Mouse (Mus musculus) frontal cortex, postnatal 36 days (tissue): ENCODE results near the gene Gm21985.
A peak's percentile ranks its signal among the peaks of the same experiment; 100 is the strongest.

Experiments
- DNase-seq, 2 experiments: peaks; one replicate each; pipeline ENCODE4 v3.0.0; 2022; ENCODE audit warnings: low spot score in 2 of 2

The Gm21985 gene

GRCm38 (mm10) chr2:112266242-112266592, at the start of gene Gm21985:
Gene Gm21985, plus strand, starts transcription at chr2:112266314.
- peak; percentile 46 to 49 for DNase-seq

GRCm38 (mm10) chr2:112217614-112218013, 48.5 kb upstream of the Gm21985 start:
- no peak for DNase-seq

- DNase-seq: no peak
These were observed 45.2 kb upstream of the Gm21985 start for GRCm38 (mm10) chr2:112220880-112221279.

GRCm38 (mm10) chr2:112222607-112223006, 43.5 kb upstream of the Gm21985 start:
- DNase-seq: peak in 1 of 2 experiments; percentile 41

GRCm38 (mm10) chr2:112224356-112224755, 41.8 kb upstream of the Gm21985 start:
- DNase-seq: peak in 1 of 2 experiments; percentile 59

- no peak for DNase-seq
These were observed 33.5 kb upstream of the Gm21985 start for GRCm38 (mm10) chr2:112232623-112233022.

- DNase-seq: no peak
These were observed 29.5 kb upstream of the Gm21985 start for GRCm38 (mm10) chr2:112236620-112237019.

- no peak for DNase-seq
These were observed 28.1 kb upstream of the Gm21985 start for GRCm38 (mm10) chr2:112238006-112238405.

GRCm38 (mm10) chr2:112239212-112239934, 26.7 kb upstream of the Gm21985 start, which contains the start of gene Lpcat4:
Gene Lpcat4, plus strand, starts transcription at chr2:112239468.
- peak; percentile 85 to 93 for DNase-seq

- no peak for DNase-seq
These were observed 26.0 kb upstream of the Gm21985 start for GRCm38 (mm10) chr2:112239935-112240721.

GRCm38 (mm10) chr2:112241787-112242186, 24.3 kb upstream of the Gm21985 start:
- no peak for DNase-seq

GRCm38 (mm10) chr2:112245307-112245706, 20.8 kb upstream of the Gm21985 start:
- DNase-seq: no peak

GRCm38 (mm10) chr2:112246193-112246592, 19.9 kb upstream of the Gm21985 start:
- no peak for DNase-seq

- no peak for DNase-seq
These were observed 18.8 kb upstream of the Gm21985 start for GRCm38 (mm10) chr2:112247323-112247722.

GRCm38 (mm10) chr2:112249780-112250453, 16.2 kb upstream of the Gm21985 start:
- peak in 1 of 2 experiments; percentile 62 for DNase-seq

GRCm38 (mm10) chr2:112254675-112255515, 11.2 kb upstream of the Gm21985 start:
- no peak for DNase-seq

GRCm38 (mm10) chr2:112259241-112259962, 6.7 kb upstream of the Gm21985 start, which contains the start of gene Nutm1:
Gene Nutm1, minus strand, starts transcription at chr2:112259291.
- DNase-seq: no peak

GRCm38 (mm10) chr2:112261748-112262653, 4.1 kb upstream of the Gm21985 start, which contains the start of gene Nop10:
Gene Nop10, plus strand, starts transcription at chr2:112261926.
- DNase-seq: peak; percentile 88 to 95

GRCm38 (mm10) chr2:112262779-112263295, 3.3 kb upstream of the Gm21985 start:
- no peak for DNase-seq
